Mouse (Mus musculus) NIH3T3 (cell line): ENCODE results near the gene Obscn.

ENCODE experiments used
- DNase-seq: peaks from one replicate; pipeline ENCODE4 v3.0.0-alpha.2; 2012; ENCODE audit warnings: low read depth

Gene Obscn

DNA sequence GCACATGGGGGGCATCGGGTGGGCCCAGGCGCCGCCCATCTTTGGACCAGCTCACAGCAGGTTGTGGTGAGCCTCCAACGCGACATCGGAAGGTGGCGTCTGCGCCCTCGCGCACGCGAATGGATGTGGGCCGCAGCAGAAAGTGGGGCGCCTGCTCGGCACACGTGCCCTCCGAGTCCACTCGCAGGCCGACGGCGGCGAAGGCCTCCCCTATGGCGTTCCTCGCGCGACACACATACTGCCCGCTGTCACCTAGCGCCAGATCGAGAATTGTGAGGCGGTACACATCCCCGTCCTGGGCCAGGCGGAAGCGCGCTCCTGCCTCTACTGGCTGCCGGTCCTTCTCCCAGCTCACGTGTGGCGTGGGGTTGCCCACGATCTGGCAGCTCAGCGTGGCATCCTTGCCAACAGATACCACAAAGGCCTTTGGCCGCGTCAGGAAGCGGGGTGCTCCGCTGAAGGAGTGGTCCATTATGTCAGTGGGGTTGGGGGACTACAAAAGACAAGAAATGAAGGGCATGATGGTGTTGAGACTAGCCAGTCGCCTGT lies at the start of gene Obscn:
Gene Obscn, minus strand, starts transcription at position 499 of the 549 bp plus-strand sequence.
- DNase-seq = no peak

DNA sequence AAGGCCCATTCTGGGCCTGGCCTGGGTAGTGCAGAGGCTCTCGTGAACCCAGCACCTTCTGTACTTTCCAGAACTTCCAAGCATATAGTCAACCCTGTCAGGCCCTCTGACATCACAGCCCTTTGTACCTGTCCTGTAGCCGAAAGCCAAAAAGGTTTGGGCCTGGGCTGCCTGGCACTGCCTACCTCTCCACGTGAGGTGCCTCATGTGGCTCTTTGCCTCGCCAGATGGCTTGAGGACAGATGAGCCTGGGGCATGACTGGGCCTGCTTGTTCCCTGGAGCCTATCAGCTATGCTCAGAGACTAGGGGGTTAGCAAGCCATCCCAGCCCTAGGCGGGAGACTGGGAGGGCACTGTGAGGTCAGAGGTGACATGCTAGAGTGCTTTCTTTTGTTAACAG lies 49.3 kb upstream of the Obscn start:
- no peak for DNase-seq

DNA sequence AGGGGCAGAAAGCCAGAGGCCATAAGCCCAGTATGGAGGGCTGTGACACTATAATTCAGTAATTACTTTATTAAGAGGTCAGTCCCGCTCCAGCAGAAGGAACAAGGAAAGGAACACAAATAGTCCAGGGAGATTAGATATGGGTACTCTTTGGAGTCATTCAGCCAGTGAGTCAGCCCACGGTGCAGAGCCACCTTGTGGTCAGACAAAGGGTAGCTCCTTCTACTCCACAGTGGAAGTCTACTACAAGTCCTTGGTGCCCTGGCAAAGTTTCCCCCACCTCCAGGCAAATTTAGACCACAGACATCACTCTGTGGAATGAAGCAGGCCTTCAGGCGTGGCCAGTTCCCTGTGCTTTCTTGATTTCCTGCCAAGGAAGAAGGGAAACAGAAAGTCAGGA lies 47.6 kb upstream of the Obscn start:
- DNase-seq = peak; percentile 85

DNA sequence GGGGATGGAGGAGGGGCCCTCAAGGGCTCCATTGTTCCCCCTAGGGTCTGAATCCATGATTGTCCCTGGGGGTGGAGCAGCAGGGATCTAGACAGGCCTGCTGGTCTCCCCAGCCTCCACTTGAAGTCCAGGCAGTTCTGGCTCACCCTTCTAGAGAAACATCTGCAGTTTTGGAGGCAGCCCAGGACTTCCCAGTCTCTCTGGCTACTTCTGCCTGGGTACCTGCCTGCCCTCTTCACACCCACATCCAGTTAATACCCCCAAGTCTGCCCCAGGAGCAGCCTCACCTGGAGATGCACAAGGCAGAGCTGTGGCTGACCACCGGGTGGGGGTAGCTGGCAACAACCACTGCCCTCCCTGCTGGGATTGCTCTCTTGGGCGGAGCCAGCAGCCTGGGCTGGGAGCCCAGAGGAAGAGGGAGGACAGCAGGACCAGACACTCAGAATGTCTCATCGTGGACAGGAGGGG lies 46.7 kb upstream of the Obscn start, which contains the start of gene Gjc2:
Gene Gjc2, minus strand, starts transcription at position 350 of the 468 bp plus-strand sequence.
- DNase-seq = peak; percentile 45

DNA sequence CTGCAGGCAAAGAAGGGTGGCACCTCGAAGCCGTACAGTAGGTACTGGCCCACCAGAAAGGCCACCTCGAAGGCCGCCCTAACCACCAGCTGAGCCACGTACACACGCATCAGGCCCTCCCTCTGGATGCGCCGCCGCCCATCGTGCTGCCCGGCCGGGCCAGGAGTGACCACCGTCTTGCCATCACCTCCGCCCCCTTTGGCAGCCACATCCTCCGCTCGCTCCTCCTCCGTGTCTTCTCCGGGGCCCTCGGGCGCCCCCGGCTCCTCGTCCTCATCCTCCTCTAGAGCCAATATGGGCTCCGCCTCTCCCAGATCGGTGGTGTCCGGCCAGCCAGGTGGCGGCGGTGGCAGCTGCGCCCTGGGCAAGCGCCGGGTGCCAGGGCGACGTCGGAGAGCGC lies 40.7 kb upstream of the Obscn start:
- no peak for DNase-seq

DNA sequence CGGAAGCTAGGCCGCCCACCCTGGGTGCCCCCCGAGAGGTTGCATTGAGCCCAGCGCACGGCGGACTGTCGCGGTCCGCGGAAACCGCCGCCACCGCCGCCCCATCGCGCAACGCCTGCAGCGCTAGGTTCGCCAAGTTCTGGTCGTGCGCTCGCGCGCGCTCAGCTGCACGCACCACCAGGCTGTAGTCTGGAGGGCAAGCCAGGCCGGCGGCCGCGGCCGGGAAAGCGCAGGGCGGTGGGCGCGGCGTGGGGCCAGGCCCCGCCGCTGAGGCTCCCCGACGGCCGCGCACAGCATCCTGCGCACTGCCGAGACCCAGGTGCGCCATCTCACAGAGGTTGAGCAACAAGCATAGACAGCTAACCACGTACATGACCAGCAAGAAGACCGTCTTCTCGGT lies 40.3 kb upstream of the Obscn start:
- DNase-seq = no peak

DNA sequence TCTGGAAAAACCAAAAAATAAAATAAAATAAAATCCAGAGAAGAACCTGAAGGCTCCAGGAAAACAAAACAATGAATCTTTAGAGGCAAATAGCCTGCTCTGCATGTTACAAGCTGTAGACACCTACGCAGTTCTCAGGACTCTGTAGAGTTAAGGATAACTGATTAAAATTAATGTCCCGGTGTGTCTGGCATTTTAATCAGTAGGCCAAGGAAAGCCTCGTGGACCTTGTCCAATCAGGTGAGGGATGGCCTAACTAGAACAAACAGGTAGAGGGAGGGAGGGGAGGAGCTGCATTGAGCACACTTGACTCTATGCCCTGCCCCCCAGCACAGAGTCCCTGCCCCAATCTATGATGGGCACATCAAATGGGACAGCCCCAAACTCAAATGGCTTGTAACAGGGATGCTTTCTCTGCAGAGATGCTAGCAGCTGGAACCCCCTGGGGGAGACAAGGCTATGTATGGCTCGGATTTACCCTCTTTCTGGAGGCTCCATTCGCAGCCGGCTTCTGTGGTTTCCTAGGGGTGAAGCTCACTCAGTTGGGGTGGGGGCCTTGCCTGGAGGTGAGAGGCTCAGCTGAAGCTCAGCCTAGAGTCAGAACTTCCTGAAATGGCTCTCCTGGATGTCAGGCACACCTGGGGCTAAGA lies 38.1 kb upstream of the Obscn start:
- no peak for DNase-seq

DNA sequence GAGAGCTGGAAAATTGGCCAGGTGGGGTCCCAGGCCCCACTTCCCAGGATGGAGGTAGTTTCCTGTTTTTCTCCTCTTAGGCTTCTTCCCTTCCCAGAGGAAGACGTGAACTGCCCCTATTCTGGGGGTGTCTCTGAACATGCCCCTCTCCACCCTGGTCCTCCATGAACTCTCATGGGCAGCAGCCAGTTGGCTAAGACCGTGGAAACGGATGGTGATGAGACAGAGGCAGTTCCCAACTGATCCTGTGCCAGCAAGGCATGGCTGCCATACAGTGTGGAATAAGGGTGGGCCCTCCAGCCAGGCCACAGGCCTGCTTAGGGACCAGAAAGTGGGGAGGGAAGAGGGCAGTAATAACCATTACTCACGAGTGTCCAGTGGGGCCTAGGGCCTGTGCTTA lies 34.3 kb upstream of the Obscn start:
- peak; percentile 16 for DNase-seq

DNA sequence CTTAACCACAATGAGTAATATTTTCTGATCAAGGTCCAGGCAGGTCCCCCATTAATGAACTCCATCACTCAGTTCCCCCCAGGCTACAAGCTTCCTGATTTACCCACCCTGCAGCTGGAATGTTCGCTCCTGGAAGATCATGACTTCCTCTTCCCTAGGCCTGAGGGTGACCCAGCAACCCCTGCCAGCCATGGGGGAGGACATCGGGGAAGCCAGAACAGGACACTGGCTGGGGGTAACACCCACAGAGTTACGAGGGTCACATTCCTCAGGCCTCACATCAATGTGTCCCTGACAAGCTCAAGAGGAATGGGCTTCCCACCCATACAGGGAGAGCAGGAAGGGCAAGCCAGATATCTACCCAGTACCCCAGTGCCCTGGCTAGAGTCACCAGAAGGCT lies 33.6 kb upstream of the Obscn start:
- DNase-seq = no peak

DNA sequence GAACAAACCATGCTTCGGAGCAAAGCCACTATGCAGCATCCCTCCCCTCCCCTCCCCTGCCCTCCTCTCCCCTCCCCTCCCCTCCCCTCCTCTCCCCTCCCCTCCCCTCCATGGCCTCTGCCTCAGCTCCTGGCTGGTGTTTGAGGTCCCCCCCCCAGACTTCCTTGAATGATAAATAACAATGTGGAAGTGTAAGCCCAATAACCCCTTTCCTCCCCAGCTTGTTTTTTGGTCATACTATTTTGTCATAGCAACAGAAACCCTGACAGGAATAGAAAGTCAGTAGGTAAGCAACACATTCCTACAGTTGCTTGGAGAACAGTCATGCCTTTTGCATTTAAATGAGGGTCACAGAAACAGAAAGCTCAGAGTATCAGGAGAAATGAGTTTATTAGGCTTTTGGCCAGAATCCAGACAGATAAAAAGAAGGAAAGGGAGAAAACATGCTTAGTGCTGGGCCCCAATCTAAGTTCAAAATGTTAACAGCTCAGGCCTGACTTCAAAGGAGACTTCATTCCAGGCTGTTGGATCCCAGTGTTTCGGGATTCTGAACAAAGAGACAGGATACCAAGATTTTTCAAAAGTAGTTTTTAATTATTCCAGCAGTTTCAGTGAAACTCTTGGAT lies 29.5 kb upstream of the Obscn start:
- DNase-seq = peak; percentile 55

DNA sequence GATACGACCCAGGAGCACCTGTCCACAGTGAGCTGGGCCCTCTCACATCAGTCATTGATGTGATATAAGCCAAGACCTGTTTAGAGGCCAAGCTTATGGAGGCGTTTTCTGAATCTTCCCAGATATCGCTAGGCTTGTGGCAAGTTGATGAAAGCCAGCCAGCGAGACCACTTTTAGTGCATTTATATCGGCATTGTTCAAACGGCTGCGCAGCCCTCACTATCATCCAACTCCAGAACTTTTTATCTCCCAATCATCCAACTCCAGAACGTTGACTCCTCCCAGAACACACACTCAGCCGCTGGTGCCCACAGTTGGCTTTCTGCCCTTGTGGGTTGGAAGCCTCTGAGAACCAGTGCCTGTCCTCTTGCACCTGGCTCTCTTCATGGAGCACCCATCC lies 28.2 kb upstream of the Obscn start:
- DNase-seq = no peak

DNA sequence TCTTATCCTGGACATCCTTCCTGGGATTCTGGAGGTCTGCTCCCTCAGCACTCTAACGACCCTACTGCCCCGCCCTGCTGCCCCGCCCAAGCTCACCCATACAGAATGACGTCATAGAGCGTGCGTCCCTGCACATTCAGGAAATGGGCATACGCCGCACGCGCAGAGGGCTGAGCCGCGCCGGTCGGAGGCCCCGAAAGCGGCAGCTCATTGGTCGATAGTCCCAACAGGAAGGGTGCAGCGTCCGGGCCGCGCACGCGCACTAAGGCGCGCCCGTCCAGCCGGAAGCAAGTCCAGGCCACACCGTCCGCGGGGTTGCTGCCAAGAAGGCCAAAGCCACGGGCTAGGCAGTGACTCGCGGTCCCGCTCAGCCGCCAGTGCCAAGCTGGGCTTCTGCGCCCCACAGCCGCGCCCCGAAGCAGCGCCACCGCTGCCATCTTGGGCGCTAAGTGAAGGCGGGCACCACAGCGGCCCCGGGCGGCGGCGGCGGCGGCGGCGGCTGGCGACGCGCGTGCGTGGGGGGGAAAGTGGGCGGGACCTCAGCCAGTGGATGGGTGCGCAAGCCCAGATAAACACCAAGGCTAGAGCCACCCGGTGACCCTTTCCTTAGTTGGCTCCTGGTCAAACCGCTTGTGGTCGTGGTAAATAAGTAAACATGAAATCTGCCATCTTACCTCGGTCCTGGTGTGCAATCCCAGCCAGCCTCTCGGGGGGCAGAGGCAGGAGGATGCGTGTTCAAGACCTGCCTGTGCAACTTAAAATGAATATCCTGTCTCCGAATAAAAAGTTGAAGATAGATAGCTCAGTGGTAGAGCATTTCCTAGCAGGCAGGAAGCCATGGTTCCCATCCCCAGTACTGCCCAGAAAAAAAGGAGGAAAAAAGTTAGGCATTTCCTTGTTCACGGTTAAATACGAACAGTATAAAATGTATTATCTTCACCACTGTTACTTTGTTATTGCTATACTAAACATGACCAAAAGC lies 27.3 kb upstream of the Obscn start, which contains the start of gene Iba57:
Gene Iba57, minus strand, starts transcription at position 485 of the 982 bp plus-strand sequence.
- peak; percentile 99 for DNase-seq

DNA sequence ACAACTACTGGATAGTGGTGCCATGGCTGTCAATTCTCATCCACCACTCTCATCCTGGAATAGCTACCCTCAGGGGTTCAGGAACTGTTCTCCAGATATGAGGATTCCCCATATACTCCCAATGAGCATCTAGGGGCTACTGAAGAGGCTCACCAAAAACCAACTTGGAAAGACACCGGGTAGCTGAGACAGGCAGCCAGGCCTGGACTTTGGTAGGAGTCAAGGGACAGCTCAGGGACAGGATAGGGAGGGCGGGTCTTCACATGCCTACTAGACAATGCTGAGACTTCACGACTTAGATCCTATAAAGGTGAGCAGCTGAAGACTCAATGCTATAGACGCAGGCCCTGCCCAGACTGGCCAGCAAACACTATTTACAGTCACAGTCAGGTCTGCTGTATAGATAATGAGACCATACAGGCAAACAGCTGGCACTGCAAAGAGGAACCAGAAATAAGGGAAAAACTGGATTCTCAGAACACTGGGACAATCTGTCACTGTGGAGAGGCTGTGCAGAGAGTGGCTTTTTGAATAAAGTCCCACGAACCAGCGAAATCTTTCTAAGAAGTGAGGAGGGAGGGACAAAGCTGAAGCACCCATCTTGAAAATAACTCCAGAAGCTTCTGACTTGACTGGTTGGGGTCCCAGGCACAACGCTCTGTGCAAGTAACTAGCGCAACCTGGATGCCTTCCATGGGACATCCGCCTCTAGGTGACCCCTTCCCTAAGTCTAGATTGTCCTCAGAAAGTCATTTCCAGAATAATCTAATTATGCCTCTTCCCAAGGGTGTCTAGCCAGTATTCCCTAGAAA lies 26.4 kb upstream of the Obscn start:
- DNase-seq = no peak

DNA sequence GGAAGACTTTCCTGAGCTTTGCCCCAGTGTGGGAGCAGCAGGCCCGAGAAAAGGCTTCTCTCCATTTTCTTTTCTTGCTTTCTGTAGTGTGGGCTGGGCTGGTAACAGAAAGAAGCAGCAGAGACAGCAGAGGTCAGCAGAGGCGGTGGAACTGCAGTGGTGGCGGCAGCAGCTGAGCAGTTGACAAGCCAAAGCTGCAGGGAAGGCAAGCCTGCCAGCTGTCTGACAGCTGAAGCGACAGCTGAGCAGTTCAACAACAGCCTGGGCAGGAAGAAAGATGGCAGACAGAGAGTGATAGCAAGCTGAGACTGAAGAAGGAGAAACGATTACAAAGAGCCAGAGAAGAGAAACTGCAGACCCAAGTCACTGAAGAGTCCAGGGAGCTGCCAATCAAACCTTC lies 25.2 kb upstream of the Obscn start:
- no peak for DNase-seq

DNA sequence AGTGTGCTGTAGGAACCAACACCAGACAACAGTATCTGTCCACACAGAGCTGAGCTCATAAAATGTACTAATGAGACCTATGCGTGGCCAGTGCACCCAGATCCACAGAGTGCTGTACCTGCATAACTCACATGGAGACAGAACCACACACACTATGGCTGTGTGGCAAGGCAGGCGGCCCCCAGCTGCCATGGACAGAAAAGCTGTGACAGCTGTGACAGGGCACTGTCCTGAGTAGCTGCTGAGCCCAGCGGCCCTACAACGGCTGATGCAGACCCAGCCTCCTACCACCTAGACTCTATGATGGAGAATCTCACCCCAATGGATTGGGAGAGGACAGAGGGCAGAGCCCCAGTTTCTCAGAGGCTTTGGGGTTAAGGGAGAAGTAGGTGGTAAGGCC lies 23.4 kb upstream of the Obscn start:
- DNase-seq = no peak

DNA sequence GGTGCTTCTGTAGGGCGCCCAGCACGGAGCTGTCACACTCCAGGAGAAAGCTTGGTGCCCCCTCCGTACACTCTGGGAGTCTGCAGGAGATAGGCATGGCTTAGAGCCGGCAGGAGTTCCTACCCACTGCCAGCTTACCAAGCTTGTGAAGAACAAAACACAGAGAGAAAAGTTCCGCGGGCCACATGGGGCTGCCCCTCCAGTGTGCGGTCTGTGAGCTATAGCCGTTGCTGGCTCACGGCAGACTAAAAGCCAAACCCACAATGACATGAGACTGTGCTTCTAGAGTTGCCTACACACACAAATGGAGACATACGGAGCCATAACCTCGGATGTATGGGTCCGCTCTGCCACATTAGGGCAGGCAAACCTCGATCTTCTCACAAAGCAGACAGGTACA lies 22.9 kb upstream of the Obscn start:
- no peak for DNase-seq

DNA sequence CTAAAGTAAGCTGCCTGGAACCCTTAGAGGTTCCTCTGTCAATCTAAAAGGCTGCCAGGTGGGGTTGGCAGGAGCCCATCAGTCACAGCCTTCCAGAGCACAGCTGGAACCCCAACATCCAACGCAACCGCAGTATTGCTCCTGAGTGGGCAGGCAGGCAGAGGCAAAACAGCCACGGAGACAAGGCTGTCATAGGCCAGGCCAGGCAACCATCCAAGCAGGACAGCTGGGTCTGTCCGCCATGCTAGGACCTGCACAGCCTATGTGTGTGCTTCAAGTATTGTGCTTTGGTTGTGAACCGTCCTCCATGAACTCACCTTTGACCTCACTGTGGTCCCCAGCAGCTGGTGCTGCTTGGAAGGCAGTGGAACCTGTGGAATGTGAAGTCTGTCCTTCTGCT lies 19.7 kb upstream of the Obscn start:
- DNase-seq = no peak

DNA sequence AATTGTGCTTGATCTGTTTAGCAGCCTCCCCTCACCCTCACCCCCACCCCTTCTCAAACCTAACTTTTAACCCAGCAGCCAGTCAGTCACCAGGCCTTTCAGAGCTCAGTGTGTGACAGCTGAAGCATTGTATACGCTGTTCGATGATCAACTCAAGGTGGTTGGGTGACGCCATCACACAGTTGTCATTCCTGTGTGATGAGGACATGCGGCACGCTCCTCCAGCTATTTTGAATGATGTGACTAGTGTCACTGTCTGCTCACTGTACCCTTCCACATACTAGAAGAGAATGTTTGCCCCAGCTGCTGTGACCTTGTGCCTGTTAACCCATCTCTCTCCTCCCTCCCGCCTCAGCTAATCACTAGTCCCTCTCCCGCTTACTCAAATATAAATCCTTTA lies 18.0 kb upstream of the Obscn start:
- no peak for DNase-seq

DNA sequence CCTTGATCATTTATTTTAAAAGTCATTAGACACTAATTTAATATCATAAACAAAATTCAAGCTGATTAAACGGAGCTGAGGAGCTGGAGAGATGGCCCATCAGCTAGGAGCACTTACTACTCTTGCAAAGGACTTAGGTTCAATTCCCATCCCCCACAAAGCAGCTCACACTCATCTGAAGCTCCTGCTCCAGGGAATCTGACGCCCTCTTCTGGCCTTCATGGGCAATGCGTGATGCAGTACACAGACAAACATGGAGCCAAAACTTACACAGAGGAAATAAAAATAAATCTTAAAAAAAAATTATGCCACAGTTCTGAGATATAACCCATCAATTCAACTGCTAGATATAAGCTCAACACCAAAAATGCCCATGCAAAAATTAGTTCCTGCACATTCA lies 15.5 kb upstream of the Obscn start:
- DNase-seq = peak; percentile 16

DNA sequence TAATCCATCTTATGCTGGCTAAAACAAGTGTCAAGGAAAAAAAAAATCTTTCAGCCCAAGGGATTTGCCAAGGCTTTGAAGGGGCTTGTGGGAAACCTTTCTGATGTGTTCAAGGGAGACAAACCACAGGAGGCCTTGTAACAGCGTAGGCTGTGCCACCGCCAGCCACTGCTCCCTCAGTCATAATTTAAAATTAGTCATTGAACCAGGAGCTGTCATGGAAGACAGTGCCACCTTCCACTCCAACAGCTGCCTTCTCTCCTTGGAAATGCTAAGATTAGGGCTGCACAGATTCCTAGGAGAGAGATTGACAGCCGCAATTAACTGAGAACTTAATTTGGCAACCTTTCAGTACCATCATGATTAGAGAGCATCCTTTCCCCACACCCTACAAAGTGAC lies 13.1 kb upstream of the Obscn start:
- no peak for DNase-seq

DNA sequence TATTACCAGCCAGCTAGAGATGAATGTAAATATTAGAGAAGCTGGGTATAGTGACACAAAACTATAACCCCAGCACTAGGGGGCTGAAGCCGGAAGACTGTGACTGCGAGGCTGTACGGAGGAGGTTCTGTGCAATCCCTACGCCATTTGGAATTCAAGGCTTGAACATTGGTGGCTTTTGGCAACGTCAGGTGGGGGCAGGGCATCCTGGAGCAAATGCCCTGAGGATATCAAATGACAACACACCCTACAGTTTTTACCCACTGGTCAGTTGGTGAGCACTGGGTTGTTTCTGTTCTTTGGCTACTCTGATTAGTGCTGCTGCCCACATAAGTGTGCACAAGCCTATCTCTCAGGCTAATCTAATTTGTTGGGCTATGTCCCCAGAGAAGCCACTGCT lies 6.8 kb upstream of the Obscn start:
- DNase-seq = no peak
